ENCODE assay signal across 20 mouse cellular contexts in the genomic region with DNA sequence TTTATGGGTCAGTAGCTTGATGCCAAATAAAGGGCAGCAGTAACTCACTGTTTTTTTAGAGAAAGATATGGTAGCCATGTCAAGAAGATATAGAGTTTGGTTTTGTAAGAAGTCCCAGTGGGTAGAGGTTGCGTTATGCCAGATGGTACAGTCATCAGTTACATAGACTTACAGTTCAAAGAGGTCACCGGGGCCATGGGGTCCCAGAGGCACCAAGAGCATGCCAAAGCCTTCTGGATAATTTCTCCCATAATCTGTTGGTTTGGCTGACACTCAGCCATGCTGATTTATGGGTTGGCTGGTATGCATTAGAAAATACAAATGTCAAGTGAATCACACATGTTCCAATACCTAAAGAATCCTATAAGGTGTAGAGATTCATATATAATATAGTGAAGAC.
DNase-seq lines count a peak whose midpoint lies in the region.
"Had no signal": no experiment of that assay in that cellular context is flagged by ENCODE, and none has a peak within 500 bp of the region (broad histone marks: within the 10 kb centered on the region; RNA-seq: fewer than 3 reads in every experiment).

No protein-coding gene starts in this region.

- peak; percentile 10 for DNase-seq in adrenal gland, postnatal 10 days
- DNase-seq in adrenal gland, postnatal 25 days, result no peak
- DNase-seq in embryo, embryonic 10.5 days (ENCODE audit: low spot score), result peak; percentile 71
- peak; percentile 33 for DNase-seq in hindlimb bud, embryonic 11.5 days (ENCODE audit: extremely low spot score, low read depth, low spot score)
- peak; percentile 34 for DNase-seq in yolk sac, embryonic 10.5 days (ENCODE audit: low spot score)
- no peak for DNase-seq in spleen, adult 12 weeks (ENCODE audit: low spot score)
- DNase-seq in urinary bladder, postnatal 36 days (ENCODE audit: low spot score in 2 of 2), result no peak
- DNase-seq: adrenal gland, postnatal 14 days; cerebellum, adult 18-20 months; cerebellum, postnatal 36 days; gastrocnemius, postnatal 25 days; heart, adult 11 months; heart, postnatal 36 days; kidney, adult 8-10 months; kidney, postnatal 10 days; layer of hippocampus, postnatal 36 days; liver, embryonic 13.5 days; lung, adult 18-20 months; lung, postnatal 4 days; thymus, postnatal 4 days had no signal

Comparison
In these comparisons a context has a peak if more than half of its experiments do, and no peak if none do; other contexts are left out.
1. DNase-seq: peak in adrenal gland, postnatal 10 days (single experiment), embryo, embryonic 10.5 days (single experiment), hindlimb bud, embryonic 11.5 days (single experiment) and yolk sac, embryonic 10.5 days (single experiment); none in adrenal gland, postnatal 25 days (single experiment), spleen, adult 12 weeks (single experiment) and urinary bladder, postnatal 36 days (0 of 2).